Mouse (Mus musculus) spleen, adult 2 months (tissue): ENCODE measurements around the gene Rasgrf2.

Source experiments
- CTCF ChIP-seq: fragments of 200-500 bp; IDR thresholded peaks from 2 replicates; pipeline ENCODE4 v1.5.1; 2011; ENCODE audit warnings: mild to moderate bottlenecking, inconsistent platforms; ENCODE audit not compliant: insufficient read depth, insufficient read length, insufficient replicate concordance; ENCODE audit errors: extremely low read depth
- POLR2A ChIP-seq: fragments of 200-500 bp; IDR thresholded peaks from 2 replicates; pipeline ENCODE4 v1.6.1; 2011; ENCODE audit warnings: low read depth, low read length, inconsistent platforms

- TF ChIP-seq CTCF (no peak), POLR2A (no peak)
Measured at GRCm38 (mm10) chr13:92025124-92025523, 106.3 kb downstream of the Rasgrf2 start.
